ENCODE assay signal across 17 mouse cellular contexts in genomic region chr3:97946439-97946838, GRCm38 (mm10). TPM values are rescaled to one million over a fixed set of nuclear protein-coding genes. Genes with fewer than 3 reads are reported as not detected.
A peak's percentile ranks its signal among the peaks of the same experiment; 100 is the strongest.
DNase-seq lines count a peak whose midpoint lies in the region; ATAC-seq and TF ChIP-seq lines count a peak whose summit lies in the region.
"Had no signal": no experiment of that assay in that cellular context is flagged by ENCODE, and none has a peak within 500 bp of the region (broad histone marks: within the 10 kb centered on the region; RNA-seq: fewer than 3 reads in every experiment).

No protein-coding gene starts in this region.

- no peaks in the 10 kb centered on the region for H3K9me3 ChIP-seq in heart, postnatal 0 days (replicated peaks; ENCODE audit: control insufficient read depth, low read length)
- 0 out of 2 replicates have a peak, but pooled peaks cover 5% of the 10 kb centered on the region for H3K9me3 ChIP-seq in embryonic facial prominence, embryonic 10.5 days
- H3K9me3 ChIP-seq: embryonic facial prominence, embryonic 13.5 days; forebrain, embryonic 10.5 days; hindbrain, embryonic 12.5 days; limb, embryonic 13.5 days; lung, embryonic 15.5 days; midbrain, embryonic 12.5 days had no signal

- H3K27ac ChIP-seq in heart, postnatal 0 days (ENCODE audit: low read depth): no peak overlapping the region
- H3K27ac ChIP-seq in embryonic facial prominence, embryonic 10.5 days (replicated peaks): peak overlapping the region; percentile 5; the same call in 1 of the 2 replicates
- H3K27ac ChIP-seq: embryonic facial prominence, embryonic 13.5 days; forebrain, embryonic 10.5 days; hindbrain, embryonic 12.5 days; limb, embryonic 13.5 days; lung, embryonic 15.5 days; midbrain, embryonic 12.5 days had no signal

- DNase-seq in heart, postnatal 0 days (ENCODE audit: low spot score): no peak
- no peak for DNase-seq in heart, postnatal 25 days (ENCODE audit: low spot score)
- DNase-seq in retina, postnatal 1 day: peak; percentile 59
- DNase-seq in retina, embryonic 14.5 days (ENCODE audit: low spot score): no peak
- no peak for DNase-seq in embryonic facial prominence, embryonic 10.5 days (ENCODE audit: low spot score)
- DNase-seq in left cerebral cortex, postnatal 25 days (ENCODE audit: low spot score in 2 of 2): no peak
- DNase-seq in right cerebral cortex, postnatal 4 days: no peak
- DNase-seq: adrenal gland, adult 2 months; cerebellum, adult 8-10 months; kidney, adult 9 months; thymus, adult 18-20 months had no signal

- no peak overlapping the region for H3K9ac ChIP-seq in heart, postnatal 0 days (replicated peaks; ENCODE audit: low read depth, low read length)
- H3K9ac ChIP-seq: embryonic facial prominence, embryonic 13.5 days; hindbrain, embryonic 12.5 days; limb, embryonic 13.5 days; lung, embryonic 15.5 days; midbrain, embryonic 12.5 days had no signal

- no peak for TF ChIP-seq EP300 in heart, postnatal 0 days (IDR thresholded peaks at IDR 0.05; ENCODE audit: low read depth)

- 28% methylated on average over 4 of the region's 4 CpGs for WGBS in heart, postnatal 0 days
- 24% methylated on average over 4 of the region's 4 CpGs for WGBS in embryonic facial prominence, embryonic 10.5 days

- intact Hi-C loops in heart, postnatal 25 days (cut with DNase I): no loop called here
- intact Hi-C loops in left cerebral cortex, postnatal 25 days (cut with DNase I): no loop called here

- no peak overlapping the region for H3K4me2 ChIP-seq in heart, postnatal 0 days (ENCODE audit: low read depth, low read length)
- H3K4me2 ChIP-seq: embryonic facial prominence, embryonic 13.5 days; hindbrain, embryonic 12.5 days; limb, embryonic 13.5 days; lung, embryonic 15.5 days; midbrain, embryonic 12.5 days had no signal

- H3K36me3 ChIP-seq in heart, postnatal 0 days (replicated peaks; ENCODE audit: control insufficient read depth, insufficient read depth, low read length): no peaks in the 10 kb centered on the region
- no peaks in the 10 kb centered on the region for H3K36me3 ChIP-seq in embryonic facial prominence, embryonic 10.5 days (replicated peaks)
- H3K36me3 ChIP-seq: embryonic facial prominence, embryonic 13.5 days; forebrain, embryonic 10.5 days; hindbrain, embryonic 12.5 days; limb, embryonic 13.5 days; lung, embryonic 15.5 days; midbrain, embryonic 12.5 days had no signal

- no peak overlapping the region for H3K4me3 ChIP-seq in heart, postnatal 0 days (ENCODE audit: low read depth, low read length)
- no peak overlapping the region for H3K4me3 ChIP-seq in embryonic facial prominence, embryonic 10.5 days
- H3K4me3 ChIP-seq: embryonic facial prominence, embryonic 13.5 days; forebrain, embryonic 10.5 days; hindbrain, embryonic 12.5 days; limb, embryonic 13.5 days; lung, embryonic 15.5 days; midbrain, embryonic 12.5 days had no signal

- no peaks in the 10 kb centered on the region for H3K27me3 ChIP-seq in heart, postnatal 0 days (ENCODE audit: control insufficient read depth, insufficient read depth, low read length)
- H3K27me3 ChIP-seq in embryonic facial prominence, embryonic 10.5 days (replicated peaks; ENCODE audit: low read depth, poor library complexity, severe bottlenecking): no peaks in the 10 kb centered on the region
- H3K27me3 ChIP-seq: embryonic facial prominence, embryonic 13.5 days; hindbrain, embryonic 12.5 days; limb, embryonic 13.5 days; lung, embryonic 15.5 days had no signal

- no peak for TF ChIP-seq CTCF in heart, postnatal 0 days (IDR thresholded peaks at IDR 0.05; ENCODE audit: low read depth)

- peaks cover 16% of the 10 kb centered on the region; the same call in 1 of the 2 replicates for H3K4me1 ChIP-seq in heart, postnatal 0 days (ENCODE audit: control insufficient read depth, insufficient read depth)
- H3K4me1 ChIP-seq in embryonic facial prominence, embryonic 10.5 days: peaks cover 39% of the 10 kb centered on the region

- peak; percentile 28; the same call in 1 of the 2 replicates for ATAC-seq in heart, postnatal 0 days (ENCODE audit: insufficient read depth, low read depth)

RNA-seq across cellular contexts. Expression of gene Sec22b, which starts 45.4 kb away (rescaled TPM):
- 22.4 and 56.9 TPM in 2 replicates for total RNA-seq in heart, postnatal 0 days (2014; rRNA removed; ENCODE audit: low replicate concordance)
- polyA plus RNA-seq in heart, postnatal 0 days (2015; fragmentation: Nextera tagmentation; extraction: Ambion mirVana): 69.9 and 73.7 TPM in 2 replicates
- 10 to 100 TPM; 40.8 to 45.4 TPM for total RNA-seq in heart, postnatal 25 days (2021)
- polyA plus RNA-seq in embryonic facial prominence, embryonic 10.5 days (2016; fragmentation: Nextera tagmentation; extraction: Ambion mirVana): 119 and 122 TPM in 2 replicates
- 10 to 100 TPM; 70.9 to 76.7 TPM for total RNA-seq in left cerebral cortex, postnatal 25 days (2021)

RNA-seq across cellular contexts. Expression of gene Pde4dip, which starts 57.9 kb away (rescaled TPM):
- 415 and 498 TPM in 2 replicates for total RNA-seq in heart, postnatal 0 days (2014; rRNA removed; ENCODE audit: low replicate concordance)
- polyA plus RNA-seq in heart, postnatal 0 days (2015; fragmentation: Nextera tagmentation; extraction: Ambion mirVana): 107 and 126 TPM in 2 replicates
- 1,000 to 10,000 TPM; 1,803 to 1,950 TPM for total RNA-seq in heart, postnatal 25 days (2021)
- 27.0 and 28.2 TPM in 2 replicates for polyA plus RNA-seq in embryonic facial prominence, embryonic 10.5 days (2016; fragmentation: Nextera tagmentation; extraction: Ambion mirVana)
- total RNA-seq in left cerebral cortex, postnatal 25 days (2021): 100 to 1,000 TPM; 246 to 251 TPM
